Comparison of ENCODE assay signal across 18 mouse cellular contexts in genomic region chr17:5595068-5595467, GRCm38 (mm10).
"Had no signal": no experiment of that assay in that cellular context is flagged by ENCODE, and none has a peak within 500 bp of the region (broad histone marks: within the 10 kb centered on the region; RNA-seq: fewer than 3 reads in every experiment).

No protein-coding gene starts in this region.

- H3K36me3 ChIP-seq: liver, embryonic 12.5 days; midbrain, embryonic 10.5 days; neural tube, embryonic 13.5 days; neural tube, embryonic 15.5 days had no signal

- H3K4me3 ChIP-seq: liver, embryonic 12.5 days; midbrain, embryonic 10.5 days; myocyte; neural tube, embryonic 13.5 days; neural tube, embryonic 15.5 days had no signal

- H3K9me3 ChIP-seq: liver, embryonic 12.5 days; midbrain, embryonic 10.5 days; neural tube, embryonic 13.5 days; neural tube, embryonic 15.5 days had no signal

- H3K27me3 ChIP-seq: liver, embryonic 12.5 days; neural tube, embryonic 13.5 days; neural tube, embryonic 15.5 days had no signal

- H3K9ac ChIP-seq: liver, embryonic 12.5 days; liver, embryonic 14.5 days; lung, embryonic 14.5 days; neural tube, embryonic 13.5 days; neural tube, embryonic 15.5 days had no signal

- ATAC-seq: liver, embryonic 12.5 days; midbrain, embryonic 16.5 days had no signal

- H3K4me2 ChIP-seq: liver, embryonic 12.5 days; lung, embryonic 14.5 days; neural tube, embryonic 13.5 days; neural tube, embryonic 15.5 days had no signal

- DNase-seq: lung, adult 18-20 months; lung, embryonic 14.5 days; lung, postnatal 10 days; lung, postnatal 4 days; right cerebral cortex, adult 18-20 months; right cerebral cortex, postnatal 25 days; right cerebral cortex, postnatal 4 days; spleen, adult 18-20 months; thymus, adult 18-20 months; thymus, postnatal 14 days; thymus, postnatal 36 days had no signal

- H3K27ac ChIP-seq: liver, embryonic 12.5 days; liver, embryonic 14.5 days; midbrain, embryonic 10.5 days; neural tube, embryonic 13.5 days; neural tube, embryonic 15.5 days had no signal
